Mouse (Mus musculus): ENCODE data around the gene Arhgef17.
A peak's percentile ranks its signal among the peaks of the same experiment; 100 is the strongest.

Gene Arhgef17

DNA sequence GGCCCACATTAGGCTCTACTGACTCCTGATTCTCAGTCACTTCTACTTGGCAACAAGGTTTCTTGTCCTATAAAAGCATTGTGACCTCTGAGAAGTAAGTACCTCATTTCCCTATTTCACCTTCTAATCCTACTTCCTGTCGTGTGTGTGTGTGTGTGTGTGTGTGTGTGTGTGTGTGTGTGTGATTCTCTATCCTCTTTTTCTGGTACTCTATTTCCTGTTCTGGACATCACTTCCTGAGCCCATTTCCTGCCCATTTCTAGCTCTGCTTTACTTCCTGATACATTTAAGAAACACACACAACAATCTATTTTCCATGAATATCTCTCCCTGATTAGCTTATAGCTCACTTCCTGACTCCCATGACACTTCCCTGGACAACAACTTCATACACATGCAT lies 56.1 kb downstream of the Arhgef17 start:
- no peak for DNase-seq (ENCODE audit: low read depth, low spot score)

DNA sequence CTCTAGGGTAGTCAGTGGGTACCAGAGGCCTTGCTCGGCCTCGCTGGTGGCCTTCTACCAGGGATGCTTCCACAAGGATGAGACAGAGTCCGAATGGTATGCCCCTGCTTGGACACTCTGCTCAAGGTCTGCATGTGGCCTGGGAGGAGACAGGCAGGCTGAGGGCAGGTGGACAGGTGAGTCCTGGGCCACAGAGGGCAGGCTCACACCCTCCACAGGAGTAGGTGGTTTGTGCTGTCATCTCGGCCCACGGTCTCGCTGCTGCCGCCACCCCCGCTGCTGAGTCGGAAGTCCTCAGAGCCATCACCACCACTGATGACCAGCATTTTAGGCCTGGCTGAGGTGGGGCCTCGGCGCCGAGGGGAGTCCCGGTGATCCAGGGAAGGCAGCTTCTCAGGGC lies 58.7 kb downstream of the Arhgef17 start:
- DNase-seq (ENCODE audit: low read depth, low spot score) = no peak

DNA sequence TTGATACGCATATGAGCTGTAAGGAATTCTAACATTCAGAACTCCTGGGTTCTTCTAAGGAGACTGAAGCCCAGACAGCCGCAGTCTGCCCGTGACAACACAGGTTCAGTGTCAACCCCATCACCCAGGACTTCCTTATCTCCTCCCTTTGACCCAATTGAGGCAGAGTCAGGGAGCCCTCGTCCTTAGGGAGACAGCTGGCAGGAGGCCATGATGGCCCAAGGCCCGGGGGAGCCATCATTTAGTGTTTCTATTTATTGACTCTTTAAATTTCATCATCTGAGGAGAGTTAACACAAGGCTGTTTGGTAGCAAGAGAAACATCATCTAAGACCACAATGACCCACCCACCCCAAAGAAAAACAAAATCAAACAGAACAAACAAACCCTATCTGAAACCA lies 60.0 kb downstream of the Arhgef17 start:
- no peak for DNase-seq (ENCODE audit: low read depth, low spot score)

DNA sequence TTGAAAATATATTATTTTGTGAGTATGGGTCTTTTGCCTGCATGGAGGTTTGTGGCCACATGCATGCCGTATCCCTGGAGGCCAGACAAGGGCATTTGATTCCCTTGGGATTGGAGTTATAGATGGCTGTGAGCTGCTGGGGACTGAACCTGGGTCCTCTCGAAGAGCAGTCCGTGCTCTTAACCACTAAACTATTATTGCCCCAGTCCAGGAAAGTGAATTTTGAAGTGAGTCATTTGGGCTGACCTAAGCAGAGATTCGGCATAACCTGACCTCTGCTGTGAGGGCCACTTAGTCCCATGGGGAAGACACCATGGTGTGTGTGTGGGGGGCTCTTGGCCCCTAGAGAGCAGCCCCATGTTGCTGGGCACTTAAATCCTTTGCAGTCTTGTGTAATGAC lies 60.6 kb downstream of the Arhgef17 start:
- DNase-seq (ENCODE audit: low read depth, low spot score) = no peak

DNA sequence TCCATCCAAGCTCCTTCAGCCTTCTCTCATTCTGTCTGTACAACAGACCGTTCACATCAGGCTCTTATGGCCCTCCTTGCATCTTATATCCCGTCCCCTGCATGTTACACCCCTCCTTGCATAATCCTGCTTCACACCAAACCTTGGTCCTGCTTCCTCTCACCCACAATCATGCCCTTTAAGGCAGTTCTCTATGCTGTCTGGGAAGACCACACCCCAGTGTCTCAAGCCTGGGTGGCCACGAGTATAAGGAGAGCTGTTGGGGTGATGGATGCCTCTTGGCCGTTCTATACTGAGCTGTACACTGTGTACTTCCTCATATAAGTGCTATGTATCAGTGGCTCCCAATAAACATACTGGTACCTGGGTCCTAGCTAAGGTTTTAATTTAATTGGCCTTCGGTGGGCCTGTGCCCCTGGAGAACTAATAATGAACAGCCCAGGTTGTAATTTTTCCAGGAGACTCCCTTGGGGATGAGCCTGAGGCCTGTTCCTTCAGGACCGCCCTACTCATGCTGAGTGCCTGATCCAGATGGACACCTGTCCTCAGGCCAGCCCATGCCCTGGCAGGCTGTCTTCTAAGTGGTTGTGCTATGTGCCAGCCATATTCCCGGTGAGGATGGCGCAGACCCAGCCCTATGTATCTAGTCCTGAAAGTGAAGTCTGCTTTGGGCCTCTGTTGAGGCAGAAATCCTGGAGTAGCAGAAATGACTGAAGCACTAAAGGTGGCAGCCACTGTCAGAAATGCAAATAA lies 61.9 kb downstream of the Arhgef17 start:
- DNase-seq (ENCODE audit: low read depth, low spot score) = no peak

DNA sequence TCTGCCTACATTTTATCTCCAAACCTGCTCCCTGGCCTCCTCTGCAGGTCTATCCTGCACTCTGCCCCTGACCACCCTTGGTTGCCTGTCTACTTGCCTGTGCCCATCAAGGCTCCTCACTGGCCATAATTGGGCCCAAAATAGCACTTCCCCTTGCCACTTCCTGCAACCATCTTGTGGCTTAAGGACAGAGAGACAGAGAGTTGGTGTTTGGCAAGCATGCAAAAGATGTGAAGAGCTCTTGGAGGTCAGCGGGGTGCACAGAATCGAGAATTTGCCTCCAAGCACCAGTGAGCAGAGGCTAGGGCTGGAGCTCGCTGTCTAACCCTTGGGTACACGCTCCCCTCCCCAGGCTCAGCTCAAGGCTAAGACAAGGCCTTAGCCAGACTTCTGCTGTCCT lies 63.4 kb downstream of the Arhgef17 start:
- no peak for DNase-seq (ENCODE audit: low read depth, low spot score)

DNA sequence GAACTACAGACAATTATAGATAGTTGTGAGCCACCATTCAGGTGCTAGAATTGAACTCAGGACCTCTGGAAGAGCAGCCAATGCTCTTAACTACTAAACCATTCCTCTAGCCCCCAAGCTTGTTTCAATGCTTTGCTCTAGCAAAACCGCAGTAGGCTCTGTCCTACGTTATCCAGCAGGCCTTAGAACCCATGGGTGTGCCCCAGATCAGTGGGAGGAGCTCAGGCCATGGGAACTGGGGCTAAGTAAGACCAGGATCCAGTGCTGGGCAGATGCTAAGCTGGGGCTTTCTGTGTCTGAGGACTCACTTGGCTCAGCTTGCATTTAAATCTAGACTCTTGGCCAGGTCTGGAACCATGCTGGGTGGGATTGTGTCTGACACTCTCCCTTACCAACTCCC lies 64.3 kb downstream of the Arhgef17 start:
- no peak for DNase-seq (ENCODE audit: low read depth, low spot score)

DNA sequence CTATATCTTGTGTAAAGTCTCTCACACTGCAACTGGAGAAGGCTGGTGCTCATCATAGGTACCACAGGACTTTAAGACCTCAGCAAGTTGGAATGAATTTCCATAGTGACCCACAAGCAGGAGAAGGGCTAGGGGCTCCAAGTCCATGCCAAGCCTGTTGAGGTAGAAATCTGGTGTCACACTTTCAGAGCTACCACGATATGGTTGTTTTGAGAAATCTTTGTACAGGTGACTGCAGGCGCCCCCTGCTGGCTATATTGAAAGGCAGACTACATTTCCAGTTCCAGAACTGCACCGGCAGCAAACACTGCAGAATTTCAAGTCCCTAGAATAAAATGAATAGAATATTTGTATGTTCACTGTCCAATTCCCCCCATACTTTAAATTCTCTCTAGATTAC lies 65.2 kb downstream of the Arhgef17 start:
- DNase-seq (ENCODE audit: low read depth, low spot score) = peak; percentile 87

DNA sequence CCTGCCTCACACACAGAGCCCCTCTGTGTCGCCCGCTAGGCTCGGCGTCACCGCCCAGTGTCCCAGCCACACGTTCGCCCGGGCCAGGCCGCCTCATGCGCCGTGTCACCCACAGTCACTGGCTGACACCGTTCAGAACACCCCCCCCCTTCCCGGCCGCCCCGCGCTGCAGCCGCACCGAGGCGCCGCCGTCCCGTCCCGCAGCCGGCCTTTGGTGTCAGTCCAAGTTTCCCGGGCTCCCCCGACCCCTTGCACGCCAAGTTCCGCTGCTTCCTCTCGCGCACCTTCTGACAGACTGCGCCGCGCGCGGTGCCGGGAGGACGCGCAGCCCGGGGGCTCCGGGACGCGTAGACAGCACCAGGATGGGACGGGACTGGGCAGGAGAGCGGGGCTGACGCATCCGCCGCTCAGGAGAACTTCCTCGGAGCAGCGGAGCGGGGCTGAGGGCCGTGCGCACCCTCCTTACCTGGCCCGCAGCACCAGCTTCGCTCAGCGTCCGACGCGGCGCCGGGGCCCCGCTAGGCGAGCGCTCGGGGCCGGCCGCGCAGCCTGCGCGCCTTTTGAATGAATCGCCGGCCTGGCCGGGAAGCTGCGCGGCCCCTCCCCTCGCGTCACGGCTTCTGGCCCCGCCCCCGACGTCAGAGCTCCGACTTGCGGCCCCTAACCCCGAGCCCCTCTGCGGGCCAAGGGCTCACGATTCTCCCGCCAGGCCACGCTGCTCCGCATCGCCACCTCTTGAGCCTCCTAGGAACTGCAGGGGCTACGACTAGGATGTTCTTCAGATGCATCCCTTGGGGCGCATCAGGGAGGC lies 68.9 kb downstream of the Arhgef17 start, which contains the start of gene Relt:
TSS of gene Relt (minus strand) at position 619 of the 811 bp plus-strand sequence.
- DNase-seq (ENCODE audit: low read depth, low spot score) = peak; percentile 99

DNA sequence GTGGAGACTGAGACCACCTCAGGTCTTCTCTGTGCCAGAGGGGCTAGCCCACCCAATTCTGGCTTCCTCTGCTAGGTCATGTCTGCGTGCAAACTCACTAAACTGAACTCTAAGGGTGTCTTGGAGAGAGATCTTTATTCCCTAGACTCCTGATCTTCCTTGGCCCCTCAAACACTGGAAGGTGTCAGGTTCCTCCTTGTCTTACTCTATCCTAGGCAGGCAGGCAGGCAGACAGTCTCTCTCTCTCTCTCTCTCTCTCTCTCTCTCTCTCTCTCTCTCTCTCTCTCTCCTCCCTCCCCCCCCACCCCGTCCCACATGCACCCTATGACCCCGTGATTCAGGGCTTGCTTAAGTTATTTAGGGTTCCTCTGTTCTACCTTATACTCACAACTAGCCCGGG lies 69.6 kb downstream of the Arhgef17 start:
- DNase-seq (ENCODE audit: low read depth, low spot score) = no peak

DNA sequence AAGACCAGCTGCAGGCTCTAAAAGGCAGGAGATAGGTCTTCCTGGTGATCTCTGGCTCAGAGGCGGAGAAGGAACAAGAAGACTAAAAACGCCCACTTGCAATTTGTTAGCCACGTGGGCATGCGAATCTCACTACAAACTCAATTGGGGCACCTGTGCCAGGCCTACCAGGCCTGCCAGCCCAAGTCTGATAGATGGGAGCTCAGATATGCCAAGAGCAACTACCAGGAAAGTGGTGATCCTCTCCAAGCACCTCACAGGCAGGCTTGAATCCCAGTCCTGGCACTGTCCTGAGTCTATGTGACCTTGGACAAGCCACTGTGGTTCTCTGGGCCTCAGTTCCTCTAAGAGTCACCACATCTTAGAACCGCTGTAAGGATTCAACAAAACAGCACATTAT lies 70.7 kb downstream of the Arhgef17 start:
- no peak for DNase-seq (ENCODE audit: low read depth, low spot score)

DNA sequence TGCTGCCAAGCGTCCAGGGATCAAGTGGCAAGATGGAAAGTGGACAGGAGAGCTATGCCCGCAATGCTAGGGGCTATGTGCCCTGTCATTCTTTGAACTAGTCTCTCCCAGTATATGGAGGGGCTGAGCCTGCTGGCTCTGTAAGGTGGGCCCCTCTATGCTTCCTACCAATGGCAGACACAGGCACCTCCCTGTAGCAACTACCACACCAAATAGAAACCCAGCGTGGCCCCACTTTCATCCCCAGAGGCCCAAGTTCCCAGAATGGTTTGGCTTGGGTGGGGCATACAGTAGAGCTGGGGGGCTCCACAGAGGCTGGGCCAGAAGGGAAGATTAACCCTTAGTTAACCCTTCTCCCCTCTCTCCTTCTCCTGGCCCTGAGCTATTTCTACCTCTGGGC lies 71.5 kb downstream of the Arhgef17 start:
- DNase-seq (ENCODE audit: low read depth, low spot score) = no peak

DNA sequence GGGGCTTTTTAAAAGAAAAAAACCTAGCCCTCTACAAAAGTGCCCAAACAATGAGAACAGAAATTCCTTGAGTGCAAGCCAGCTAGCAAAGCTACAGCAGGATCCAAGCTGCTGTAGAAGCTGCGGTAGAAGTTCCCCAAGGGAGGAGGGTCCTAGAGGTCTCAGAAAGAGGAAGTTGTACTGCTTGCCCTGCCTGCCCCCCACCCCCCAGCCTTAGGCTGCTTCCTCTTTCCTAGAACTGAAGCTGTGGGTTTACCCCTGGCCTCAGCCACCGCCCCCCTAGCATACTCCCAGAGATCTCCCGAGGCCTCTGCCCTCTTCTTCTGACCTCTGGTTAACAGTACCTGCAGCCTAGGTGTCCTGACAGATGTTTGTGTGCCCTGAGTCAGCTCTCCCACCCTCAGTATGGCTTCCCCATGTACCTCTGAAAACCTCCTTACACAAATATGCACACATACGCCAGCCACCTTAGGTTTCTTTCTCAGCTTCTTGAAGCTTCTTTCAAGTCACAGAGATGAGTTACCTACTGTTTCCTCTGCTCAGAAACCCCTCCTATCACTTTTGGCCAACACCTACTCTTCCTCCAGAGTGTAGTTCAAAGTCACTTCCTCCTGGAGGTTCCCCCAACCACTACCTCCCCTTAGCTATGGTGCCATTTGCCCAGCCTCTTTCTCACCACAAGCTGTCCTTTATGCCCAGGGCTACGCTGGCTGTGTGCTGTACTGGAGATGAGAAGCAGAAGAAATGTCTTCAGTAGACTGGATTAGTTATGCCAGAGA lies 75.9 kb downstream of the Arhgef17 start:
- peak; percentile 80 for DNase-seq (ENCODE audit: low read depth, low spot score)

DNA sequence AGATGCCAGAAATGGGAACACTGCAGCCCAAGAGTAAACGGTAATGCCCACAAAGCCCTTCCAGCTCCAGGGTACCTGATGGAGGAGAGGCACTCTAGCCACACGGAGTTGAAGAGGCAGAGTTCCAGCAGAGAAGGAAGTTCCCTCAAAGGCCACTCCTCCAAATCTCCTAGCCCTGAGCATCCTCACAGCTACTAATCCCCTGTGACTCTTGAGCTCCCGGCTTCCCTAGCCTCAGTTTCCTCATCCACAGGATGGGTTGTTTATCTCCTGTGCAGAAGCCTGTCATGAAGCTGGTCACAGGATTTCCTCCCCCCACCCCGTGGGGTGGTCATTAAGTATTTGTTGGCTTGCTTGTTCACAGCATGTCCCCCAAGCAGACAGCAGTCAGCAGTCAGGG lies 76.6 kb downstream of the Arhgef17 start:
- DNase-seq (ENCODE audit: low read depth, low spot score) = peak; percentile 35

DNA sequence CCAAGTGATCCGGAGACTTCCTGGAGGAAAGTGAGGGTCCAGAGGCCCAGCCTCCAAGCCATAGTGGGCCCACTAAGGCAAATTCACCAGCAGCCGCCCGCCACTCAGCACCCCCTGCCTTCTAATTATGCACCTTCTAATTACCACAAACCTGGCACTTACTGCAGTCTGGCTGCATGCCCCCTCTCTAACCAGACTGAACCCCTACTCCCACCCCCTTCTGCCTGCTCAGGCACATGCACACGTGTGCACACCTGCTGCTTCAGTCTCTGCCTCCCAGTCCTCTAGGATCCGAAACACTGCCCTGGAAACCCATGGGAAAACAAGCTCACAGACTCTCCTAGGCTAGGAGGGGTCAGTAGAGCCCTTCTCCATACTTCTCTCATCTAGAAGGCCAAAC lies 77.0 kb downstream of the Arhgef17 start:
- no peak for DNase-seq (ENCODE audit: low read depth, low spot score)

DNA sequence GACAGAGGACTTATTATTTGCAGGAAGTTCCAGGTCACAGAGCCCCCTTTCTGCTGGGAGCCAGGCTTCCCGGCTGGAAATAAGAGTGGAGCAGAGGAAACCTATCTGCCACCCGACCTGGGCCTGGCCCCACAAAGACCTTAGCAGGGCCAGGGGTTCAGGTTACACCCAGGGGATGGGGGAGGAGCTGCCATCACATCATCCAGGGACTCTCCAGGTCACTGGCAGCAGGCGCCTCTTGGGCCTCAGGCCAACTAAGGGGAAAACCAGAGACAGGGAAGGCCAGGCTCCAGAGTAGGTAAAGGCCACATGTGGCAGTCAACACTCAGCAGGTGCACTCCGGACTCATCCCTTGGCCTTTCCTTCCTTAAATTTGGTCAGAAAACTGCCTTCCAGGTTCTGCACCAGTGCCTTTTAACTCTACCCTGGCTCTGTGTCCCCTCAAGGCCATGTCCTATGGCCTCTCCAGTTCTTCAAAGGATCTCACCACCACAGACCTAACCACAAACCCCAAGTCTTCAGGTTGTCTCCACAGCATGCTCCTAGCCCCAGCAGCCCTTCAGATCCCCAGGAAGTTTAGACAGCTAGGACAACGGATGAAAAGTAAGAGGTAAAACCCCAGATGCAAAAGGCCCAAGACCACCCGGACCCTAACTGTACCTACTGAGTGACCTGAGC lies 77.6 kb downstream of the Arhgef17 start:
- DNase-seq (ENCODE audit: low read depth, low spot score) = no peak

DNA sequence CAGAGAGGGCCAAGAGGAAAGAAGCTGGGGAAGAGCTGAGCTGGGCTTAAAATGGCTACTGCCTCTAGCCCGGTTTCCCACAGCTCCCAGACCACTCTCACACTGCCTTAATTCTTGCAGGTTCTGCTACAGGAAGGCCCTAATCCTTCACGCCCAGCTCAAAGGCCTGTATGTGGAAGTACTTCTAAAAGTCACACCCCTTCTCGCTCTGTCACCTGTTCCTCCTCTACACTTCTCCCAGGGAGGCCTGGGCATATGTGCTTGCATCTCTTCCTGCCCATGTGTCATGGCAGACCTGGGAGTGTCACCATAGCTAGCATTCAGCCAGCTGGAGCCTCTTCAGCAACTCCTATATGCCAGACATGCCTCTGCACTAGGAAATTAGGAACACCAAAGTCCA lies 78.5 kb downstream of the Arhgef17 start:
- no peak for DNase-seq (ENCODE audit: low read depth, low spot score)

DNA sequence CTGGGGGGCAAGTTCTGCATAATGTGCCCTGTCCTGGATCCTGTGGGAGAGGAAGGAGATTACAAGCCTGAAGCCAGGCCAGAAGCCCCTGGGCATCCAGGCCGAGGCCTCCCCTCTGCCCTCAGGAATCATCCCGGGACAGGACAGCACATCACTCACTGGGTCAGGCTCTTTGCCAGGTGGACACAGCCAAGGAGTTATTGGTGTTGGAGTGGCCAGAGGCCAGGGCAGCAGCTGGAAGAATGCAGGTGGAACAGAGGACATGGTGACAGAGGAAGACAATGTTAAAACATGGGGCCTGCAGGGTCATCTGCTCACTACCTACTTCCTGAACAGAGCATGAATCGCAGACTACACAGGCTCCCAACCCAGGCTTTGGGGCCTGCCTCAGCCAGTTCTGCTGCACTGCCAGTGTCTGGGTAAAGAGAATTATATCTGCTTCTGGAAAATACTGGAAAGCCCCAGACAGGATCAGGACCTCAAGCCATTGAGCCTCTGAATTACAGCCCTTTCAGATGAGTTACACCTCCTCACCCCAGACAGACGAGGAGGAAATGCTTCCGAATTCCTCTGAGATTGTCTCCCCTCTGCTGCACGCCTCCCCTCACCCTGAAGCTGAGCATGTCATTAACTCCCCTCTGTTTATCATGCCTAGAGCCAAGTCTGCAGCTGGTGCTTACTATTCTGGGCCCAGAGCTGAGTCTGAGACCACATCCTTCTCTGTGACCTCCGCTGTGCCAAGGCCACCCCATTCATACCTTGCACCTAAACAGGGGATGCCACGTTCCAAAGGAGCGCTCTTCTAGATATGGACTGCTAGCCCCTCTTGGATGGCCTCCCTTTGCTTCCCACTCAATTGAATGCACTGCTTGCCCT lies 80.2 kb downstream of the Arhgef17 start:
- DNase-seq (ENCODE audit: low read depth, low spot score) = no peak

DNA sequence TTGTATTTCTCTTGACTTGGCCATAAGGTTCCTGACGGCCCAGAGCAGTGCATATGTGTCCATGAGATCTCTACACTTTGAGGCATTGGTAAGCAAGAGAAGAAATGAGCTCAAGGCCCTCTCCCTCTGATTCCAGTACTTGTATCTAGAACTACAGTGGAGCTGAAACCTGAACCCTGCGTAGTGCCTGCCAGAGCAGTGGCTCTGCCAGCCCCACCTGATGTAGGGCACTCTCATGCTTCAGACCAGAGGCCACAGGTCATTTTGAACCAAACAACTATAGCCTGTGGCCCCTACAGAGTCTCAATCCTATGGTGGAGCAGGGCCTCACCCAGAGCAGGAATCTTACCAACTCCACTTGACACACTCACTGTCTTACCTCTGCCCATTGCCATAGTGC lies 82.4 kb downstream of the Arhgef17 start:
- DNase-seq (ENCODE audit: low read depth, low spot score) = no peak

DNA sequence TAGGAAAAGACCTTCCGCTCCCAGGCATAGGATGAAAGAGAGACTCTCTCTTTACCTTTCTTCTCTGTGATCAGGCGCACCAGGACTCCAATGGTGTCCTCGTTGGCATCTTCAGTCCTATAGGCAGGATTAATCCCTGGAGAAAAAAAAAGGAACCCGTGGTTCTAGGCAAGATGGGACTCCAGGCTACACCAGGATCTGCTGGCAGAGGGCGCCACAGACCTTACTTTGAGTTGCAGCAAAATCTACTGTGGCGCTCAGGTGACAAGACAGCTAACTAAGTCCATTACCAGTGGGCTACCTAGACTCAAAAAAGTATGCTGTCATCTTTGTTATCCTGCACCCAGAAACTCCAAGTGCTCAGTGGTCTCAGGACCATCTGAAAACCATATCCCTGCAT lies 83.2 kb downstream of the Arhgef17 start:
- peak; percentile 84 for DNase-seq (ENCODE audit: low read depth, low spot score)

DNA sequence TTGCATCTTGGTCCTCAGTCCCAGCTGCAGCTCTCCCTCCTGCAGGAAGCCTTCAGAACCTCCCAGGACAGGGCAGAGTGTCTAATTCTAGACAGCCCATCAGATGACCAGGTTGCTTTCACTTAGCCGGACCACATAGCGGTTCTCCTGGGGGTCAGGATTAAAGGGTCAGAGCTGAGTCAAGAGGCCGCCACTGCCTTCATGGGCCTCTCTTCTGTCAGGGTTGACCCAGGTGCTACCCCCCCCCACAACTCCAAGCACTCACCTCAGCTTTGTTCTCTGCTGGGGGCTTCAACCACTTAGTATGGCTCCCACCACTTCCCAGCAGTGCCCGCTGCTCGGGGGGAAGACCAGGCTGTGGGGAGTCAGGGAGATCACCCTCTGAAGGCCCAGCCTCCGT lies 84.8 kb downstream of the Arhgef17 start:
- no peak for DNase-seq (ENCODE audit: low read depth, low spot score)

All from CD4-positive, CD25-positive, alpha-beta regulatory T cell, adult 2 months (primary cell).